Mouse (Mus musculus) kidney, embryonic 14.5 days (tissue): ENCODE measurements around the gene Tmem253. TPM values are rescaled to one million over a fixed set of nuclear protein-coding genes. Genes with fewer than 3 reads are reported as not detected.
"Not testable (repeated sequence)": the region's sequence is repeated elsewhere in the genome, so short reads cannot be mapped to it uniquely, and the experiment has no call there.

Source experiments
- ATAC-seq: fragments of 200-750 bp; cut with Nextera tagmentation; 2 replicates; pipeline ENCODE4 v1.8.0; 2017; ENCODE audit warnings: moderate number of reproducible peaks, mild to moderate bottlenecking, moderate TSS enrichment, moderate library complexity; ENCODE audit not compliant: low FRiP score, low TSS enrichment
- H3K27ac ChIP-seq: fragments of 300-500 bp; sonication (generic); 2 replicates; pipeline ENCODE4 v1.5.1; 2014; ENCODE audit warnings: low read depth, mild to moderate bottlenecking, low read length, moderate library complexity, mixed read lengths
- H3K27me3 ChIP-seq: fragments of 300-500 bp; sonication (generic); 2 replicates; pipeline ENCODE4 v1.6.1; 2014; ENCODE audit warnings: mild to moderate bottlenecking, low read length; ENCODE audit not compliant: control insufficient read depth, insufficient read depth
- H3K36me3 ChIP-seq: fragments of 300-500 bp; sonication (generic); 2 replicates; pipeline ENCODE4 v1.6.1; 2014; ENCODE audit warnings: low read length, mixed read lengths; ENCODE audit not compliant: control insufficient read depth, insufficient read depth
- H3K4me1 ChIP-seq: fragments of 300-500 bp; sonication (generic); 2 replicates; pipeline ENCODE4 v1.6.1; 2014; ENCODE audit warnings: low read length, mixed read lengths; ENCODE audit not compliant: control insufficient read depth, insufficient read depth
- H3K4me2 ChIP-seq: fragments of 300-500 bp; sonication (generic); replicated peaks from 2 replicates; pipeline ENCODE4 v1.6.1; 2014; ENCODE audit warnings: low read depth, mild to moderate bottlenecking, low read length
- H3K4me3 ChIP-seq: fragments of 300-500 bp; sonication (generic); 2 replicates; pipeline ENCODE4 v1.5.1; 2014; ENCODE audit warnings: mild to moderate bottlenecking, low read length
- H3K9ac ChIP-seq: fragments of 300-500 bp; sonication (generic); 2 replicates; pipeline ENCODE4 v1.6.1; 2014; ENCODE audit warnings: low read depth, mild to moderate bottlenecking, low read length, moderate library complexity
- H3K9me3 ChIP-seq: fragments of 300-500 bp; sonication (generic); 2 replicates; pipeline ENCODE4 v1.6.1; 2016; ENCODE audit warnings: low read length; ENCODE audit not compliant: control insufficient read depth
- WGBS: fragments of 180-500 bp; shearing (Covaris S2); extraction: QIAGEN DNeasy Blood & Tissue Kit; methylation state at CpG from one replicate; pipeline ENCODE4 v1.1.7; 2014; 5-methylcytosine and 5-hydroxymethylcytosine counted together
- polyA plus RNA-seq: library from polyadenylated mRNA; unstranded; fragments of >200 nt; fragmentation: Nextera tagmentation; extraction: Ambion mirVana; gene quantifications from 2 replicates; pipeline ENCODE4 v1.2.1, GENCODE M21; 2014

The Tmem253 gene
- polyA plus RNA-seq, 1 experiment from 2014 or later: 0.57 TPM

DNA sequence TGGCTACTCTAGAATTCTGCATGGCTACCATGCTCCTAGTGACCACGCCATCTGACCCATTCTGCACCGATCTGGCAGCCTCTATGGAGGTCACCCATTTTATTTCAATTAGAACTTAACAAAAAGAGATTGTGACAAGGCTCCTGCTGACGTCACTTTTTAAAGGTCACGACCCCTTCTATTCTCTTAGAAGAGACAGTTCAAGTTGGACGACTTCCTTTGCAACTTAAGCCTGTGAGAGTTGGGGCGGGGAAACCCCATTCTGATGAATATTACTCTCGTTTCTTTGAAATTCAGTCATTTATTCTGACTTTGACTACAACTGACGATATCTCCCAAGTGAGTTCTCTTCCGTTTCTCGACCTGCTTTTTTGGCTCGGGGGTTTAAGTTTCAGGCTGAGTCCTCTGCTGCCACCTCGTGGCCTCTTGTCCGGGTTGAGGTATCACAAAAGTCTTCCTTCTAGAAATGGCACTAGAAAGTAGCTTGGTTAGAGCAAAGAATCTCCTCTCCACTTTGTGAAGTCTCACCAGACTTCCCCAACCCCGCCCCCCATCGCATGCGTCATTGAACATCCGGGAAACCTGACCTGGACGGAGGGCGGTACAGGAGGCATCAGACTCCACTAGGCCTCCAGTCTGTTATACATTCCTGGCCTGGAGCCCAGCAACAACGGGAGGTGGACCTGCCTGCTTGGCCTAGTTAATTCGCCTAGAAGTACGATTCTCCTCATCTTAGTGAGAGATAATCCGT is 7.4 kb downstream of the Tmem253 start:
- H3K36me3 ChIP-seq: no peaks in the 10 kb centered on the region
- H3K9ac ChIP-seq: peak overlapping the region; percentile 42
- peak overlapping the region; percentile 55 for H3K4me2 ChIP-seq
- H3K4me1 ChIP-seq: peaks cover 28% of the 10 kb centered on the region
- peak overlapping the region; percentile 60 for H3K27ac ChIP-seq
- H3K27me3 ChIP-seq: no peaks in the 10 kb centered on the region
- ATAC-seq: peak; percentile 45
- no peaks in the 10 kb centered on the region for H3K9me3 ChIP-seq
- WGBS: 5% methylated on average over 23 of the region's 23 CpGs
- H3K4me3 ChIP-seq: peak overlapping the region; percentile 23; the same call in 1 of the 2 replicates

DNA sequence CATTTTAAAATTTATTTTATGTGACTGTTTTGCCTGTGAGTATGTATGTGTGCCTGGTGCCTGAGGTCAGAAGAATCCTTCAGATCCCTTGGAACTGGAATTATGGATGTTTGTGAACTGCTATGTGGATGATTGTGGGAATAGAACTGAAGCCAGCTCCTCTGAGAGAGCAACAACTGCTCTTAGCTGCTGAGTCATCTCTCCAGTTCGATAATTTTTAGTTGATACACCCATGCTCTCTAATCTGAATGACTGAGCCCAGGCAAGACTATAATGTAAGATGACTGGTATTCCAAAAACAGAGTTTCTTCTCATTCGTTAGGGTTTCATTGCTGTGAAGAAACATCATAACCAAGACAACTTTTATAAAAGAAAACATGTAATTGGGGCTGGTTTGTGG is 8.7 kb downstream of the Tmem253 start:
- ATAC-seq: no peak
- H3K36me3 ChIP-seq: no peaks in the 10 kb centered on the region
- H3K4me1 ChIP-seq: peaks cover 20% of the 10 kb centered on the region
- H3K27me3 ChIP-seq: no peaks in the 10 kb centered on the region
- no peak overlapping the region for H3K4me2 ChIP-seq
- no peak overlapping the region for H3K27ac ChIP-seq
- no peaks in the 10 kb centered on the region for H3K9me3 ChIP-seq
- H3K4me3 ChIP-seq: no peak overlapping the region
- H3K9ac ChIP-seq: no peak overlapping the region
- WGBS: 89% methylated on average over 2 of the region's 2 CpGs

DNA sequence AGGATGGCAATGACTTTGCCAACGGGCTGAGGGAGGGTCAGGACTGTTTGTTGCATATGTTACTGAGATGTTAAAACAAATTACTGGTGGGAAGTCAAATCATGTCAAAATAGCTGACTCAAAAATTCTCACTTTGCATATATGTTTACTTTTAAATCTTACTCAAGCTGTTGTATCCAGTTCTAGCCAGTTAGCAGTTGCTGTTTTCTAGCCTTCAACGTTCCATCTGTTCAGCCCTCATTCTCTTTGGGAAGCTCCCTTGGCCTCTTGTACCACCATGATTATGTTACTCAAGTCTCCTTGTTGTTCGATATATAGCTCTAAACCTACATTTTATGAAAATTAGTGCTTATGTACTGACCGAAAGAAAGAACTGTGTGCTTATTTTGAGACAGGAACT is 10.9 kb downstream of the Tmem253 start:
- Histone ChIP-seq H3K4me1 (peaks cover 13% of the 10 kb centered on the region), H3K27me3 (no peaks in the 10 kb centered on the region), H3K4me2 (no peak overlapping the region), H3K4me3 (no peak overlapping the region), H3K9me3 (no peaks in the 10 kb centered on the region), H3K27ac (no peak overlapping the region), H3K9ac (no peak overlapping the region), H3K36me3 (no peaks in the 10 kb centered on the region)
- ATAC-seq: no peak
- WGBS: 82% methylated on average over 4 of the region's 4 CpGs

DNA sequence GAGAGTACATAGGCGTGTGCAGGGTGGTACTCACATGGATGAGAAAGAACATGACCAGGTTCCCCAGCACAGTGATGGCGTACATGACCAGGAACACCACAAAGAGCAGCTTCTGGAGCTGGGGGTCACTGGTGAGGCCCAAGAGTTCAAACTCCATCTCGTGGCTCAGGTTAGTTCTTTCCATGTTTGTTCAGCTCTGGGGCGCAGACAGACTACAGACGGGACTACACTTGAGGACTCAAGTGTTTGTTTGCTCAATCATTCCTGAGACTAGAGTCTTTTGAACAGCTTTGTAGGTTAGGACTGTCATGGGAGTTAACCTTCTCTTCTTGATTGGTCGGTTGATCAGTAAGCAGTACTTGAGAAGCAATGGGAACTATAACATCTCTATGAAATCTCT is 20.5 kb downstream of the Tmem253 start:
- Histone ChIP-seq H3K4me3 (no peak overlapping the region), H3K9me3 (no peaks in the 10 kb centered on the region), H3K36me3 (no peaks in the 10 kb centered on the region), H3K4me2 (no peak overlapping the region), H3K27me3 (no peaks in the 10 kb centered on the region), H3K4me1 (no peaks in the 10 kb centered on the region), H3K27ac (no peak overlapping the region), H3K9ac (no peak overlapping the region)
- ATAC-seq: no peak
- 85% methylated on average over 6 of the region's 6 CpGs for WGBS

DNA sequence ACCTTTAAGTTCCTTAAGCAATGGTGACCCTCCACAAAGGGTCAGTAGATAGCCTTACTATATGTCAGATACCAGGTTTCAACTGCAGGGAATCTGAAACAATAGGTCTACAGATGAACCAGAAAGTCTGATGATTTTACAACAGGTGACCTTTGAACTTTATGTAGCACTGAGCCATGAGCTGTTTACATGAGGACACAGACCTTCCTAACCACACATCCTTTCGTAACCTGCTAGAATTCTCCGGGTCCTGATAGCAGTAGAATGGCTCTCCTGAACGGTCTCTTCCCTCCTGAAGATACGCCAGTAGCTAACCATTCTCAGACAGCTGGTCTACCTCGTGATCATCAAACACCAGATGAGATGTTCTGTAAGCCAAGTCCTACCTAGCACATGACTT is 23.9 kb downstream of the Tmem253 start:
- Histone ChIP-seq H3K36me3 (no peaks in the 10 kb centered on the region), H3K27me3 (peaks cover 2% of the 10 kb centered on the region; the same call in 1 of the 2 replicates), H3K4me1 (no peaks in the 10 kb centered on the region), H3K9ac (no peak overlapping the region), H3K4me2 (no peak overlapping the region), H3K9me3 (no peaks in the 10 kb centered on the region), H3K27ac (no peak overlapping the region), H3K4me3 (no peak overlapping the region)
- no peak for ATAC-seq
- 88% methylated on average over 5 of the region's 5 CpGs for WGBS

DNA sequence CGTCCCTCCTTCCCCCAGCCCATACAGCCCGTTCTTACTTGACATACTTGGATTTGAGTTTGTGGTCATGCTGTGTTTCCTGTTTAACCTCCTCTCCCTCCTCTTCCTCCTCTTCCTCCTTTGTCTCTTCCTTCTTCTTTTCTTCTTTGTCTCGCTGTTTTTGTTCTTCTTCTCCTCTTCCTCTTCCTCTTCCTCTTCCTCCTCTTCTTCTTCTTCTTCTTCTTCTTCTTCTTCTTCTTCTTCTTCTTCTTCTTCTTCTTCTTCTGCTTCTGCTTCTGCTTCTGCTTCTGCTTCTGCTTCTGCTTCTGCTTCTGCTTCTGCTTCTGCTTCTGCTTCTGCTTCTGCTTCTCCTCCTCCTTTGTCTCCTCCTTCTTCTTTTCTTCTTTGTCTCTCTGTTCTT is 26.9 kb downstream of the Tmem253 start, which contains the start of gene Olfr221:
Gene Olfr221, minus strand, starts transcription at position 101 of the 400 bp plus-strand sequence.
- not testable (repeated sequence) for H3K36me3 ChIP-seq, H3K4me1 ChIP-seq, H3K9me3 ChIP-seq, H3K9ac ChIP-seq, H3K27me3 ChIP-seq, H3K4me3 ChIP-seq, ATAC-seq, H3K27ac ChIP-seq, H3K4me2 ChIP-seq
- WGBS: 66% methylated on average over 3 of the region's 3 CpGs

DNA sequence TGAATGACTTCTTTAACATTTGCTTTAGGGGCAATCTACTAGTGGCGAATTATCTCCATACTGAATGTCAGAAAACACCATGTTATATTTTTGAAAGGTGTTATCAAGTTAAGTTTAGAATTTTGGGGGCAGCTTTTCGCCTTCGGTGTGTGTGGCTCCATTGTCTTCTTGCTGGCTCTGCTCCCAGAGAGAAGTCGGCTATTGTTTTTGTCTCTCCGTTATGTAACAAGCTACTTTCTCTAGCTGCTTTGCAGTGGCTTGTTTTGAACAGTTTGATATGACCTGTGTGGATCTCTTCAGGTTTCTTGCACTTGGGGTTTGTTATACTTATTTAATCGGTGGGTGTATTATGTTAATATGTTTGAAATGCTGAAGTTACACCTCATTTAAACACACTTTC is 28.0 kb downstream of the Tmem253 start:
- no peaks in the 10 kb centered on the region for H3K4me1 ChIP-seq
- 87% methylated on average over 6 of the region's 6 CpGs for WGBS
- no peak overlapping the region for H3K4me3 ChIP-seq
- H3K36me3 ChIP-seq: no peaks in the 10 kb centered on the region
- no peak overlapping the region for H3K27ac ChIP-seq
- H3K9me3 ChIP-seq: no peaks in the 10 kb centered on the region
- H3K4me2 ChIP-seq: no peak overlapping the region
- H3K27me3 ChIP-seq: peaks cover 2% of the 10 kb centered on the region; the same call in 1 of the 2 replicates
- H3K9ac ChIP-seq: no peak overlapping the region
- ATAC-seq: no peak

DNA sequence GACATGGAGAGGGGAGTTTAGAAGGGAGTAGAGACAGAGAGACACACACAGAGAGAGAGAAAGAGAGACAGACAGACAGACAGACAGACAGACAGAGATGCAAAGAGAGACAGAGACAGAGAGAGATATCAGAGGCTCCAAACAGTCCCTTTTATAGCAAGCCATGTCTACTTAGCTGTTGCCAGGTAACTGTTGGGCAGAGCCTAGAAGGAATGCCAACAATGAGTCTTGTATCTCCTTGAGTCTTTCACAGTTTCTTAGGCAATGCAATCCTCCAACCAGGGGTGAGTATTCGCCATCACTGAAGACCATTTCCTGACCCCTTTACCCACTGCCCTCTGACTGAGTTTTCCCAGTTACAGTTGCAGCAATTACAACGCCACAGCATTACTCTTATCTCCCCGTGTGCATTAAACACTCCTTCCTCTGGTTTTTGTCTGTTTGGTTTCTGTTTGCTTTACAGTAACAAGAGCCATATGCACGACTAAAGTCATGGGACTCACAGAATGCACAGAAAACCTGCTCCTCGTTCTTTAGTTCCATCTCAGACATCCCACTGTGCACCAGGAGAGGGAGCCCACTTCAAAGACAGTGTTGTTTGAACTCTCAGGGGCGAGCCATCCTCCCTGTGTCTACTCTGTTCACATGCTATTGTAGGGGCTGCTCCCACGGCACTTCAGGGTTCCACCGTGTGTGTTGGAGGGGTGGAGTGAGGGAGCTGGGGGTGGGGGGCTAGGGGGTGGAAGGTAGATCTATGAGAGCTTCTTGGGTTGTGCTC is 29.6 kb downstream of the Tmem253 start:
- 17% methylated on average over 8 of the region's 8 CpGs for WGBS
- H3K27me3 ChIP-seq: peaks cover 2% of the 10 kb centered on the region; the same call in 1 of the 2 replicates
- H3K36me3 ChIP-seq: no peaks in the 10 kb centered on the region
- peak; percentile 49; the same call in 1 of the 2 replicates for ATAC-seq
- no peaks in the 10 kb centered on the region for H3K9me3 ChIP-seq
- no peaks in the 10 kb centered on the region for H3K4me1 ChIP-seq
- H3K27ac ChIP-seq: no peak overlapping the region
- H3K4me2 ChIP-seq: no peak overlapping the region
- H3K9ac ChIP-seq: no peak overlapping the region
- no peak overlapping the region for H3K4me3 ChIP-seq
